Mouse (Mus musculus) CH12.LX (cell line): Measurements from ENCODE around the gene Sugct. TPM values are rescaled to one million over a fixed set of nuclear protein-coding genes. Genes with fewer than 3 reads are reported as not detected.

ENCODE experiments used
- DNase-seq: peaks from one replicate; pipeline ENCODE4 v3.0.0-alpha.2; 2013; ENCODE audit errors: extremely low read depth
- H3K27ac ChIP-seq: 2 replicates; pipeline ENCODE4 v1.5.1; 2012; ENCODE audit warnings: low read depth, mild to moderate bottlenecking, control low read depth, moderate library complexity; ENCODE audit not compliant: insufficient read depth
- H3K27me3 ChIP-seq: replicated peaks from 2 replicates; pipeline ENCODE3; 2012; ENCODE audit warnings: inconsistent platforms
- H3K36me3 ChIP-seq, 2 experiments: replicated peaks in 1 of 2; 2 replicates each; pipeline versions ENCODE3 to v1.6.1; 2012; ENCODE audit warnings: inconsistent platforms in 1 of 2, low read length in 1 of 2, mild to moderate bottlenecking in 1 of 2, mixed read lengths in 1 of 2, moderate library complexity in 1 of 2; ENCODE audit not compliant: control insufficient read depth in 1 of 2, insufficient read depth in 1 of 2
- H3K4me1 ChIP-seq, 2 experiments: 2 replicates each; pipeline ENCODE4 v1.6.1; 2012; ENCODE audit warnings: inconsistent platforms in 1 of 2, moderate library complexity in 1 of 2; ENCODE audit not compliant: insufficient read depth in 2 of 2, control insufficient read depth in 1 of 2
- H3K4me2 ChIP-seq: 2 replicates; pipeline ENCODE4 v1.6.1; 2012; ENCODE audit warnings: low read depth, mild to moderate bottlenecking, control low read depth; ENCODE audit not compliant: poor library complexity, insufficient read depth, severe bottlenecking
- H3K4me3 ChIP-seq, 3 experiments: fragments of 150-350 bp in 1 of 3; sonication (generic) in 1 of 3; replicated peaks in 1 of 3; 2 replicates each; pipeline versions ENCODE3 to v1.5.1; 2011 to 2012; ENCODE audit warnings: low read depth in 2 of 3, low read length in 2 of 3, mild to moderate bottlenecking in 2 of 3, moderate library complexity in 2 of 3, control low read depth in 1 of 3, improper control_type of control experiment in 1 of 3, inconsistent platforms in 1 of 3, mixed read lengths in 1 of 3; ENCODE audit not compliant: poor library complexity in 1 of 3
- H3K79me2 ChIP-seq: replicated peaks from 2 replicates; pipeline ENCODE4 v1.6.1; 2012; ENCODE audit warnings: mild to moderate bottlenecking, moderate library complexity; ENCODE audit not compliant: control insufficient read depth, poor library complexity, insufficient read depth, severe bottlenecking; ENCODE audit errors: extremely low read depth
- H3K9ac ChIP-seq: 2 replicates; pipeline ENCODE4 v1.6.1; 2012; ENCODE audit warnings: low read depth, mild to moderate bottlenecking, control low read depth, moderate library complexity; ENCODE audit not compliant: insufficient read depth
- H3K9me3 ChIP-seq: replicated peaks from 2 replicates; pipeline ENCODE3; 2012; ENCODE audit warnings: low read length, inconsistent platforms, mixed read lengths
- BHLHE40 ChIP-seq: IDR thresholded peaks from 2 replicates; pipeline ENCODE4 v1.6.1; 2011; ENCODE audit warnings: mild to moderate bottlenecking, low read depth, low read length, improper control_type of control experiment
- CTCF ChIP-seq, 2 experiments: IDR thresholded peaks in 1 of 2; conservative IDR thresholded peaks in 1 of 2; 2 replicates each; pipeline ENCODE4 v1.5.1; 2011 to 2012; ENCODE audit warnings: low read depth in 2 of 2, low read length in 2 of 2, improper control_type of control experiment in 1 of 2, inconsistent platforms in 1 of 2, mild to moderate bottlenecking in 1 of 2, moderate library complexity in 1 of 2
- E2F4 ChIP-seq: IDR thresholded peaks from 2 replicates; pipeline ENCODE4 v1.6.1; 2011; ENCODE audit warnings: low read depth, low read length, improper control_type of control experiment; ENCODE audit not compliant: insufficient replicate concordance
- GABPA ChIP-seq: IDR thresholded peaks from 2 replicates; pipeline ENCODE4 v1.6.1; 2012; ENCODE audit warnings: low read depth, low read length, improper control_type of control experiment, inconsistent platforms; ENCODE audit not compliant: insufficient replicate concordance
- IRF4 ChIP-seq: IDR thresholded peaks from 2 replicates; pipeline ENCODE4 v1.6.1; 2014; ENCODE audit warnings: low read depth, mild to moderate bottlenecking, inconsistent platforms, low read length, improper control_type of control experiment
- JUN ChIP-seq: IDR thresholded peaks from 2 replicates; pipeline ENCODE4 v1.6.1; 2011; ENCODE audit warnings: low read depth, mild to moderate bottlenecking, low read length, improper control_type of control experiment, moderate library complexity; ENCODE audit not compliant: insufficient read depth
- MAFK ChIP-seq: IDR thresholded peaks from 2 replicates; pipeline ENCODE4 v1.6.1; 2011; ENCODE audit warnings: low read length, improper control_type of control experiment; ENCODE audit not compliant: insufficient replicate concordance
- MAZ ChIP-seq: IDR thresholded peaks from 2 replicates; pipeline ENCODE4 v1.6.1; 2012; ENCODE audit warnings: low read depth, mild to moderate bottlenecking, inconsistent platforms, low read length, improper control_type of control experiment, moderate library complexity
- MEF2A ChIP-seq: IDR thresholded peaks from 2 replicates; pipeline ENCODE4 v1.6.1; 2014; ENCODE audit warnings: low read depth, mild to moderate bottlenecking, inconsistent platforms, low read length, improper control_type of control experiment, borderline replicate concordance
- MYC ChIP-seq: IDR thresholded peaks from 2 replicates; pipeline ENCODE4 v1.6.1; 2011; ENCODE audit warnings: low read depth, mild to moderate bottlenecking, improper control_type of control experiment, low read length
- NRF1 ChIP-seq: IDR thresholded peaks from 2 replicates; pipeline ENCODE4 v1.6.1; 2014; ENCODE audit warnings: low read depth, mild to moderate bottlenecking, inconsistent platforms, low read length, improper control_type of control experiment, moderate library complexity
- PAX5 ChIP-seq: IDR thresholded peaks from 2 replicates; pipeline ENCODE4 v1.6.1; 2012; ENCODE audit warnings: low read length, inconsistent platforms, mixed read lengths
- POLR2A ChIP-seq: IDR thresholded peaks from 2 replicates; pipeline ENCODE4 v1.6.1; 2011; ENCODE audit warnings: low read depth, mild to moderate bottlenecking, improper control_type of control experiment, low read length
- POLR2AphosphoS2 ChIP-seq: IDR thresholded peaks from 2 replicates; pipeline ENCODE4 v1.6.1; 2011; ENCODE audit warnings: low read depth, low read length, improper control_type of control experiment
- RAD21 ChIP-seq: IDR thresholded peaks from 2 replicates; pipeline ENCODE4 v1.6.1; 2011; ENCODE audit warnings: low read depth, mild to moderate bottlenecking, low read length, improper control_type of control experiment, moderate library complexity
- RCOR1 ChIP-seq: conservative IDR thresholded peaks from 2 replicates; pipeline ENCODE4 v1.6.1; 2012; ENCODE audit warnings: low read depth, mild to moderate bottlenecking, inconsistent platforms, low read length, improper control_type of control experiment
- SMC3 ChIP-seq: IDR thresholded peaks from 2 replicates; pipeline ENCODE4 v1.6.1; 2011; ENCODE audit warnings: low read depth, low read length, improper control_type of control experiment
- TCF12 ChIP-seq: IDR thresholded peaks from 2 replicates; pipeline ENCODE4 v1.6.1; 2014; ENCODE audit warnings: low read depth, mild to moderate bottlenecking, inconsistent platforms, low read length, improper control_type of control experiment
- USF1 ChIP-seq: IDR thresholded peaks from 2 replicates; pipeline ENCODE4 v1.6.1; 2014; ENCODE audit warnings: low read depth, mild to moderate bottlenecking, inconsistent platforms, low read length, improper control_type of control experiment
- ZC3H11A ChIP-seq: IDR thresholded peaks from 2 replicates; pipeline ENCODE4 v1.6.1; 2012; ENCODE audit warnings: low read depth, mild to moderate bottlenecking, inconsistent platforms, low read length, improper control_type of control experiment
- ZMIZ1 ChIP-seq: IDR thresholded peaks from 2 replicates; pipeline ENCODE4 v1.6.1; 2012; ENCODE audit warnings: low read depth, mild to moderate bottlenecking, inconsistent platforms, low read length, improper control_type of control experiment
- ZNF384 ChIP-seq: IDR thresholded peaks from 2 replicates; pipeline ENCODE4 v1.6.1; 2012; ENCODE audit warnings: low read depth, low read length, improper control_type of control experiment, inconsistent platforms
- dilution Hi-C: fragments of 300-500 bp; cut with MboI; formaldehyde crosslinking; loops from 2 replicates; pipeline ENCODE4 v1.14.3; 2020; ENCODE audit warnings: low sequenced_read_pairs; ENCODE audit not compliant: extremely low pct_unique_long_range_greater_than_20kb, extremely low pct_ligation_motif_present
- in situ Hi-C: fragments of 300-500 bp; cut with MboI; formaldehyde crosslinking; loops from 3 replicates; pipeline ENCODE4 v1.14.3; 2019; ENCODE audit warnings: low sequenced_read_pairs, low pct_ligation_motif_present, low pct_unique_long_range_greater_than_20kb, mixed read lengths
- polyA plus RNA-seq: library from polyadenylated mRNA; unstranded; fragments of >175 nt; gene quantifications from 2 replicates; pipeline ENCODE4 v1.2.1, GENCODE M21; 2012; ENCODE audit warnings: low read depth; ENCODE audit not compliant: insufficient read length
- total RNA-seq, 2 experiments: library from RNA; depleted of rRNA; stranded (reverse); fragments of 300-350 nt in 1 of 2; fragments of >200 nt in 1 of 2; gene quantifications; 2 replicates each; pipeline ENCODE4 v1.2.3; 2012 to 2014

The Sugct gene
- total and polyA plus RNA-seq, 3 experiments, result 0.42 to 0.87 (median 0.56) TPM

DNA sequence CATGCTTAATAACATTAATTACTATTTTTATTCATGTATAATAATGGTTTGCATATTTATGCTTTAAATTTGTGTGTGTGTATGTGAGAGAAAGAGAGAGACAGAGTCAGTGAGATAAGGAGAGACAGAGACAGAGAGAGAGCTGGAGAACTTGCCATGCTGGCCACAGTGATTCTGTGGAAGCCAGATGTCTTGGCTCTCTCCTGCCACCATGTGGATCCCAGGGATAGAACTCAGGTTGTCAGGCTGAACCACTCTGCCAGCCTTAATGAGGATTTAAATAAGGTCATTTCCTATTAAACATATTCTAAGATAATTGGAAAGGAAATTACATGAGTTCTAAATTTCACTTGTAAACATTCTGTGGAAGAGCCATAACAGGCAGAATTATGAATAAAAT is 110.5 kb downstream of the Sugct start:
- H3K4me3 ChIP-seq, result no peak overlapping the region
- no peaks in the 10 kb centered on the region for H3K79me2 ChIP-seq
- no peaks in the 10 kb centered on the region for H3K27me3 ChIP-seq
- no peaks in the 10 kb centered on the region for H3K36me3 ChIP-seq
- in situ Hi-C loops, result no loop called here
- no peak overlapping the region for H3K9ac ChIP-seq
- H3K4me2 ChIP-seq, result no peak overlapping the region
- peak; percentile 44 for DNase-seq
- TF ChIP-seq TCF12, result no peak
- TF ChIP-seq POLR2AphosphoS2, result no peak
- TF ChIP-seq RAD21, result peak; percentile 60
- no peak for TF ChIP-seq MAFK
- no peak for TF ChIP-seq BHLHE40
- TF ChIP-seq POLR2A, result no peak
- TF ChIP-seq JUN, result no peak
- TF ChIP-seq IRF4, result no peak
- TF ChIP-seq NRF1, result no peak
- TF ChIP-seq ZC3H11A, result no peak
- TF ChIP-seq PAX5, result no peak
- no peak for TF ChIP-seq E2F4
- TF ChIP-seq MEF2A, result no peak
- no peak for TF ChIP-seq RCOR1
- TF ChIP-seq GABPA, result no peak
- TF ChIP-seq MYC, result no peak
- peak; percentile 15 to 68; a peak in 2 of 4 replicates for TF ChIP-seq CTCF (conservative IDR thresholded peaks at IDR 0.05 in 1 of 2, IDR thresholded peaks at IDR 0.05 in 1 of 2; ENCODE audit: low read depth in 2 of 2, low read length in 2 of 2)
- TF ChIP-seq ZMIZ1, result no peak
- TF ChIP-seq USF1, result no peak
- TF ChIP-seq ZNF384, result no peak
- no peak for TF ChIP-seq MAZ
- peak; percentile 60 for TF ChIP-seq SMC3
- TF ChIP-seq, all 38 proteins: peak for 3
- Histone ChIP-seq H3K4me1 (no peaks in the 10 kb centered on the region), H3K9me3 (no peaks in the 10 kb centered on the region), H3K27ac (no peak overlapping the region)
- dilution Hi-C loops, result no loop called here

DNA sequence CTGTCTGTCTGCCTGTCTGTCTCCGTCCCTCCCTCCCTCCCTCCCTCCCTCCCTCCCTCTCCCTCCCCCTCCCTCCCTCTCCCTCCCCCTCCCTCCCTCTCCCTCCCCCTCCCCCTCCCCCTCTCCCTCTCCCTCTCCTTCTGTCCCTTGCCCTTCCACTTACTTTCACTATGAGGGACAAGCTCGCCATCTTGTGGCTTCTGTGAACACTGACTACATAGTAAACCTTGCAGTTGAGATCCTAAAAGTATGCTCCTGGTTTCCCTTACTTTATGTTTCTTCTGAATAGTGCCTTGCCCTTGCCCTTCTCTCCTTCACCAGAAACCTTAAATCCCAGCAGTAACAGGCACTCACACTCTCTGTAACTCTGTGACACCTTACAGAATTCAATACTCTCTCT is 113.7 kb downstream of the Sugct start:
- DNase-seq, result peak; percentile 34
- dilution Hi-C loops, result no loop called here
- in situ Hi-C loops, result no loop called here

More for the DNA sequence above, 113.7 kb downstream of the Sugct start:
- Histone ChIP-seq H3K4me1 (0 out of 4 replicates have a peak, but pooled peaks cover 0 to 3% of the 10 kb centered on the region in 2 experiments), H3K9ac (no peak overlapping the region), H3K27ac (no peak overlapping the region), H3K27me3 (no peaks in the 10 kb centered on the region), H3K4me3 (no peak overlapping the region), H3K36me3 (no peaks in the 10 kb centered on the region)
- peak; percentile 42 for TF ChIP-seq RAD21
- TF ChIP-seq CTCF (conservative IDR thresholded peaks at IDR 0.05 in 1 of 2, IDR thresholded peaks at IDR 0.05 in 1 of 2; ENCODE audit: low read depth in 2 of 2, low read length in 2 of 2), result peak in 1 of 2 experiments; percentile 50; a peak in 3 of 4 replicates
- no peak for TF ChIP-seq NRF1
- TF ChIP-seq, all 38 proteins: peak for 2
- Histone ChIP-seq H3K79me2 (no peaks in the 10 kb centered on the region), H3K9me3 (no peaks in the 10 kb centered on the region), H3K4me2 (no peak overlapping the region)
